Mouse (Mus musculus): ENCODE data around the gene Map4k2.

GRCm38 (mm10) chr19:6333761-6334595 lies 7.0 kb upstream of the Map4k2 start:
- TF ChIP-seq CTCF (IDR thresholded peaks at IDR 0.05; ENCODE audit: control insufficient read depth, insufficient read depth, insufficient replicate concordance, low read depth, low read length) (no peak), POLR2A (IDR thresholded peaks at IDR 0.05; ENCODE audit: control insufficient read depth, low read depth, low read length) (no peak)

Data from testis, adult 2 months (tissue).